Mouse (Mus musculus) neural tube, embryonic 12.5 days (tissue): ENCODE data around the gene Ccl17. TPM values are rescaled to one million over a fixed set of nuclear protein-coding genes. Genes with fewer than 3 reads are reported as not detected.

Experiments
- ATAC-seq: fragments of 200-750 bp; cut with Nextera tagmentation; 2 replicates; pipeline ENCODE4 v1.8.0; 2017; ENCODE audit warnings: low read depth, mild to moderate bottlenecking, moderate TSS enrichment, moderate library complexity; ENCODE audit not compliant: low FRiP score
- H3K27ac ChIP-seq: fragments of 300-500 bp; sonication (generic); 2 replicates; pipeline ENCODE4 v1.5.1; 2016
- H3K27me3 ChIP-seq: fragments of 300-500 bp; sonication (generic); replicated peaks from 2 replicates; pipeline ENCODE4 v1.6.1; 2016; ENCODE audit warnings: mild to moderate bottlenecking
- H3K36me3 ChIP-seq: fragments of 300-500 bp; sonication (generic); 2 replicates; pipeline ENCODE4 v1.6.1; 2016; ENCODE audit warnings: mild to moderate bottlenecking
- H3K4me1 ChIP-seq: fragments of 300-500 bp; sonication (generic); 2 replicates; pipeline ENCODE4 v1.6.1; 2016
- H3K4me2 ChIP-seq: fragments of 300-500 bp; sonication (generic); replicated peaks from 2 replicates; pipeline ENCODE4 v1.6.1; 2016; ENCODE audit warnings: mild to moderate bottlenecking
- H3K4me3 ChIP-seq: fragments of 300-500 bp; sonication (generic); 2 replicates; pipeline ENCODE4 v1.5.1; 2016
- H3K9ac ChIP-seq: fragments of 300-500 bp; sonication (generic); 2 replicates; pipeline ENCODE4 v1.6.1; 2016; ENCODE audit warnings: mild to moderate bottlenecking
- H3K9me3 ChIP-seq: fragments of 300-500 bp; sonication (generic); 2 replicates; pipeline ENCODE4 v1.6.1; 2016; ENCODE audit warnings: mild to moderate bottlenecking
- WGBS: fragments of 180-500 bp; shearing (Covaris S2); methylation state at CpG from one replicate; pipeline ENCODE4 v1.1.7; 2016; 5-methylcytosine and 5-hydroxymethylcytosine counted together
- polyA plus RNA-seq: library from polyadenylated mRNA; unstranded; fragments of >200 nt; fragmentation: Nextera tagmentation; extraction: Ambion mirVana; gene quantifications from 2 replicates; pipeline ENCODE4 v1.2.1, GENCODE M21; 2016

Gene Ccl17
- polyA plus RNA-seq, 1 experiment from 2014 or later = not detected

DNA sequence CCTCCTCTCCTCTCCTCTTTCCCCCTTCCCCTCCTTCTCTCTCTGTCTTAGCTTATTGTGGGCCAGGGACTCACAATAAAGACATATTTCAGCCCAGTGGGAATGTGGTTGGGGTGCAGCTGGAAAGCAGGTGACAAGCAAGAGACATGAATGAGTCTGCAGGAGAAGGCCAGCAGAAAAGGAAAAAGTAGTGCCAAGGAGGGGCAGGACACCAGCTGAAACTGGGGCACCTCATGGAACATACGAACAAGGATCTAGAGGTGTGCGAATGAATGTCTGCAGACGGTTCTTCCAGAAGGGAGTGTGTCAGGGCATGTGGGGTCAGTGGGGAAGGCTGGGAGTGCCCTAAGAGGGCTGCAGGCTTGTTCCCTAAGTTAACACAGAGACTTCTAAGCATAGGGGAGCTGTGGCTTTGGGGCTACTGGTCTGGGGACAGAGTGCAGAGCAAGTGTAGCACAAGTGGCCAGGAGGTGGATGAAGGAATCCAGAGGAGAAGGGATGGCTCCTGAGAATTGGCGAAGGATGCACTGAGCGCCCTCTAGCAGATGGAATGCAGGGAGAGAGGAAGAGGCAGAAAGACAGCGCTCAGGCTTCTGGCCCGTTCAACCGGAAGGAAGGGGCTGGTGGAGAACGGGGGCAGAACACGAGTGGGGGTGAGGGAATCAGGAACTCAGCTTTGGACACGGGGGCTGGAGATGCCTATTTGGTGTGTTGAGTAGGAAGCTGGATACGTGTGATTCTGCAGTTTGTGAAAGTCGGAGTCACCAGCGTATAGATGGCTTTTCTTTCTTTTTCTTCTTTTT is 8.8 kb upstream of the Ccl17 start:
- no peaks in the 10 kb centered on the region for H3K9me3 ChIP-seq
- H3K9ac ChIP-seq = no peak overlapping the region
- H3K4me3 ChIP-seq = no peak overlapping the region
- 53% methylated on average over 14 of the region's 14 CpGs for WGBS
- H3K4me1 ChIP-seq = no peaks in the 10 kb centered on the region; the same call in 1 of the 2 replicates
- no peak for ATAC-seq
- H3K4me2 ChIP-seq = peak overlapping the region; percentile 22; the same call in 1 of the 2 replicates
- H3K27me3 ChIP-seq = no peaks in the 10 kb centered on the region
- H3K36me3 ChIP-seq = no peaks in the 10 kb centered on the region
- no peak overlapping the region for H3K27ac ChIP-seq

DNA sequence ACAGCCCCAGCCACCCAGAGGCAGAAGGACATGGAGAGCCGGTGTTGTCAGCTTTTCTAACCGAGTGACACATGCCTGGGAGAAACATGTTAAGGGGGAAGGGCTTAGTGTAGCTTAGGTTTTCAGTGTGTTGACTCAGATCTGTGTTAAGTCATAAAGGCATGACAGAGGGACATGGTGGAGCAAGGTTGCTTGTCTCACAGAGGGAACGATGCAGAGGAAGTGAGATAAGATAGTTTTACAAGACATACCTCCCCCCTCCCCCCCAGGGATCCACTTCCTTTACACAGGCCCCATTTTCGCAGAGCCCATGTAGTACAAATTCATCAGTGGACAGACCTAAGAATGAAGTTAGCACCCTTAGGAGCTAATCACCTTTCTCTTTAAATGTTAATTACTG is 7.9 kb upstream of the Ccl17 start:
- Histone ChIP-seq H3K27ac (no peak overlapping the region), H3K4me3 (no peak overlapping the region), H3K27me3 (no peaks in the 10 kb centered on the region), H3K9me3 (no peaks in the 10 kb centered on the region), H3K4me2 (no peak overlapping the region), H3K4me1 (no peaks in the 10 kb centered on the region; the same call in 1 of the 2 replicates), H3K9ac (no peak overlapping the region), H3K36me3 (no peaks in the 10 kb centered on the region)
- WGBS = 85% methylated on average over 4 of the region's 4 CpGs
- ATAC-seq = no peak

DNA sequence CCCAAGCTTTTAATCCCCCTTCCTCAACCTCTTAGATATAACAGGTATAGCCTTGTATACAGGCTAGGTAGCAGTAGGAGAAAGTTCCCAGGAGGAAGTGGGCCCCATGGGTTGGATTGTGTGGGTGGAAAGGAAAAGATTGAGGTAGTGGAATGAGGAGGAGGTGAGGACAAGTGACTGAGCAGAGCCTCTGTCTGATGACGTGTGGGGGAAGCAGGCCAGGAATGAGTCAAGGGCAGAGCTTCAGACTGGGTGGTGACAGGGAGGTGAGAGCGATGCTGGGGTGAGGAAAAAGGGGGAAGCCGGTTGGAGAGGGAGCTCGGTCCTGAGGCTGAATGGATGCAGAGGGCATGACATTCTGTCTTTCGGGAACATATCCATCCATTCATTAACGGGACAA is 6.7 kb upstream of the Ccl17 start:
- WGBS = 73% methylated on average over 6 of the region's 6 CpGs
- Histone ChIP-seq H3K4me2 (no peak overlapping the region), H3K9me3 (no peaks in the 10 kb centered on the region)

DNA sequence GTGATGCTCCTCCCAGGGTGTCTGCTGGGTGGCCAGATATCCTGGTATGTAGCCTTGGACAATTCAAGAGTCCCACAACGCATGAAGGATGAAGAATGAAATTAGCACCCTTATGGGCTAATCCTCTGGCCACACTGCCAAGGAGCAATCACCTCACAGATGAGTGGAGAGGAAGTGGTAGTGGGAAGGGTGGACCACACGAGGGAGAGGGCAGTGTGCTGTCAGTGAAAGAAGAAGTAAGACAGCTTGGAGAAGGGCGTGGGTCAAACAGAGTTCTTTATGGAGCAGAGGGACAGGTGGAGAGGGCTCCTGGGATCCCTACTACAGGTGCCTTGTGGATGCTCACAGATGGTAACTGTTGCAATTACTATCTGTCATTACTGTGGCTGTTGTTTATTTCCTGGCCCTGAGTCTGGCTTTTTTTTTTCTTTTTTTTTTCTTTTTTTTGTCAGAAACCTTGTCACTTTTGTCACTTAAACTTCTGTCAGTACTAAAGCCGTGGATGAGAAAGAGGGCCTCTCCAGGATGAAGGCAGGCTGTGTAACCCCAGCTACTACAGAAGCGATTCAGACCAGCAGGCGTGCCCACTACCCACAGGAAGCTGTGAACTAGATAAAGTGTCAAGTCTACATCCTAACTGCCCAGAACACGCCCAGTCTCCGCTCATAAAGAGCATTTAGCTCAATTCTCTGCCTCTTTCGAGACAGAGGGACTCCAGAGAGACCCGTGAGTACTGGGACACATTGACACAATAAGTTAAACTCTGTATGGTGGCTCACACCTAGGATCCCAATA is 5.5 kb upstream of the Ccl17 start:
- Histone ChIP-seq H3K4me1 (no peaks in the 10 kb centered on the region; the same call in 1 of the 2 replicates), H3K9me3 (no peaks in the 10 kb centered on the region), H3K27me3 (no peaks in the 10 kb centered on the region), H3K4me2 (no peak overlapping the region), H3K9ac (no peak overlapping the region), H3K36me3 (no peaks in the 10 kb centered on the region), H3K4me3 (no peak overlapping the region), H3K27ac (no peak overlapping the region)
- no peak for ATAC-seq
- whole genome bisulfite sequencing = 73% methylated on average over 10 of the region's 10 CpGs

More for the DNA sequence above, 6.7 kb upstream of the Ccl17 start:
- ATAC-seq = no peak
- no peak overlapping the region for H3K27ac ChIP-seq
- H3K36me3 ChIP-seq = no peaks in the 10 kb centered on the region
- no peaks in the 10 kb centered on the region for H3K27me3 ChIP-seq
- no peak overlapping the region for H3K9ac ChIP-seq
- H3K4me3 ChIP-seq = no peak overlapping the region
- no peaks in the 10 kb centered on the region; the same call in 1 of the 2 replicates for H3K4me1 ChIP-seq

DNA sequence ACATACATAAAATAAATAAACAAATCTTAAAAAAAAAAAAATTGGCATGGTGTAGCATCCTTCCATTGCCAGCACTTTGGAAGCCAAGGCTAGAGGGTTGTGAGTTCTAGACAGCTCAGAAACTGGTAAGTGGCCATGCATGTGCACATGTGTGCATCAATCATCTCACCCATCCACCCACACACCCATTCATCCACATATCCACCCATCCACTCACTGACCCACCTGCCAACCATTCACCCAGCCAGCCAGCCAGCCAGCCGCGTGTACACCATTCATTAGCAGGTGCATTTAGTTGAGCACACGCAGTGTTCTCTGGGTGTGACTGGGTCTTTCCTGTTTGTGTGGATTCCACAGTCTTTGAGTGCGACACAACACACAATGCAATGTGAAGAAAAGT is 4.4 kb upstream of the Ccl17 start:
- WGBS = 50% methylated on average over 4 of the region's 4 CpGs
- ATAC-seq = no peak
- no peaks in the 10 kb centered on the region; the same call in 1 of the 2 replicates for H3K4me1 ChIP-seq

DNA sequence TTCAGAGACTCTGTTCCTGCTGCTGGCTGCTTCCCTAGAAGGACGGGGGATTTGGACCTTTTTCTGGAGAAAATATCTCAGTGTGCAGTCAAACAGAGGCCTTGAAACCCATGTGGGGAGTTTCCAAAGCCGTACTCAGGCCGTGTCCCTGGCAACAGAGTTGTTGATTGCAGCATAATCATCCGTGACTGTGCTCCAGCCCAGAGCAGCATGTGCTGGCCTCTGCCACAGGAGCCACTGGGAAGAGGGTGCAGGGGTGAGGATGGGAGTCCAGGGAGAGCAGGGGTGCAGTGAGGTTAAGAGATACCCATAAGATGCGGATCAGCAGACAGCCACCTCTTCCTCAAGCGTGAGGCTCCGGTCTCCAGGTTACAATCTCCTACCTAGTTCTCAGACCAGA is 2.7 kb upstream of the Ccl17 start:
- Histone ChIP-seq H3K36me3 (no peaks in the 10 kb centered on the region), H3K4me2 (no peak overlapping the region), H3K4me3 (no peak overlapping the region), H3K27me3 (no peaks in the 10 kb centered on the region), H3K27ac (no peak overlapping the region), H3K9me3 (no peaks in the 10 kb centered on the region), H3K4me1 (peaks cover 3% of the 10 kb centered on the region; the same call in 1 of the 2 replicates), H3K9ac (no peak overlapping the region)
- ATAC-seq = no peak
- WGBS = 53% methylated on average over 7 of the region's 7 CpGs

More for the DNA sequence above, 4.4 kb upstream of the Ccl17 start:
- Histone ChIP-seq H3K4me2 (no peak overlapping the region), H3K36me3 (no peaks in the 10 kb centered on the region), H3K27me3 (no peaks in the 10 kb centered on the region), H3K4me3 (no peak overlapping the region), H3K9ac (no peak overlapping the region), H3K27ac (no peak overlapping the region), H3K9me3 (no peaks in the 10 kb centered on the region)

DNA sequence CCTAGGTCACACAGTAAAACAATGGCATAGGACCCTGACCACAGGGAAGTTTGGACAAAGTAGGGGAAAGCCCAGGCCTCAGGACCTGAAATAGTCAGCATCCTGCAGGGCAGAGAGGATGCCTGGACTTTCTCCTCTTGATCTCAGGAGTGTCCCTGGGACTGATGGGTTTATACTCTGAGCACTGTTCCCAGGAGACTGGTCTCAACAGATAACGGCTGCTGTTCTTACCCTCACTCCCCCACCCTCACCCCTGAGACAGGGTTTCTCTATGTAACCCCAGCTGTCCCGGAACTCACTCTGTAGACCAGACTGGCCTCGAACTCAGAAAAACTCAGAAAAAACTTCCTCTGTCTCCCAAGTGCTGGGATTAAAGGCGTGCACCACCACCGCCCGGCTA is 1.9 kb upstream of the Ccl17 start:
- H3K36me3 ChIP-seq = no peaks in the 10 kb centered on the region
- WGBS = 88% methylated on average over 6 of the region's 6 CpGs
- H3K4me1 ChIP-seq = peaks cover 5% of the 10 kb centered on the region; the same call in 1 of the 2 replicates
- H3K4me2 ChIP-seq = no peak overlapping the region
- H3K27ac ChIP-seq = no peak overlapping the region
- no peak overlapping the region for H3K9ac ChIP-seq
- H3K27me3 ChIP-seq = no peaks in the 10 kb centered on the region
- no peak for ATAC-seq
- no peak overlapping the region for H3K4me3 ChIP-seq
- H3K9me3 ChIP-seq = no peaks in the 10 kb centered on the region

DNA sequence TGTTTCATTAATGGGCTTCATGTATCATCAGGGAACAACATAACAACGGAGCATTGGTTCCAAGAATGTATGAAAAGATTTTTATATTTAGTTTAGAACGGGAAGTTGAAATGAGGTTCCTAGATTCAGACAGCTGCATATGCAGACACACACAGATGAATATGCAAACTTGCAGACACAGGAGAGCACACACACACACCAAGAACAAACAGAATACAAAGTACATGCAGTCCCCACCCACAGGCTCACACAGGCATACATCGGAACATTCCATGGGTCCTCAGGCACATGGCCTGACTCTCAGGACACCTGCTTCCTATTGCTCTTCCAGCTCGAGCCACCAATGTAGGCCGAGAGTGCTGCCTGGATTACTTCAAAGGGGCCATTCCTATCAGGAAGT is 602 bp downstream of the Ccl17 start:
- peaks cover 5% of the 10 kb centered on the region; the same call in 1 of the 2 replicates for H3K4me1 ChIP-seq
- H3K36me3 ChIP-seq = no peaks in the 10 kb centered on the region
- no peaks in the 10 kb centered on the region for H3K27me3 ChIP-seq
- no peak overlapping the region for H3K9ac ChIP-seq
- no peak overlapping the region for H3K27ac ChIP-seq
- no peak overlapping the region for H3K4me2 ChIP-seq
- H3K4me3 ChIP-seq = no peak overlapping the region
- H3K9me3 ChIP-seq = no peaks in the 10 kb centered on the region
- ATAC-seq = no peak
- 83% methylated on average over 5 of the region's 5 CpGs for WGBS

DNA sequence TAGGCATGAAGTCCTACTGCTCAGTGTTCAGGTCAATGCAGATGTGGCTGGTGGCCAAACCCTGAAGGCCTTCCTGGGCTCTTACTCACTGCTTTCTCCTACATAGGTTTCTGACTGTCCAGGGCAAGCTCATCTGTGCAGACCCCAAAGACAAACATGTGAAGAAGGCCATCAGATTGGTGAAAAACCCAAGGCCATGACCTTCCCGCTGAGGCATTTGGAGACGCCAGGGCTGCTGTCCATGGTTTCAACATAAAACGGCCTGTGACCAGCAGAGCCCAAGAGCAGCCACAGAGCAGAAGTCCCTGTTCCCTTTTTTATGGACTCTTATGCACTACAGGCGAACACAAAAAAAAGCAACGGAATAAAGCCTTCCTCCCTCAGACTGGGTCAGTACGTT is 1.4 kb downstream of the Ccl17 start:
- 72% methylated on average over 6 of the region's 6 CpGs for WGBS
- Histone ChIP-seq H3K4me2 (no peak overlapping the region), H3K36me3 (no peaks in the 10 kb centered on the region), H3K9me3 (no peaks in the 10 kb centered on the region), H3K4me3 (no peak overlapping the region), H3K27me3 (no peaks in the 10 kb centered on the region), H3K27ac (no peak overlapping the region), H3K9ac (no peak overlapping the region), H3K4me1 (peaks cover 5% of the 10 kb centered on the region; the same call in 1 of the 2 replicates)
- ATAC-seq = no peak

DNA sequence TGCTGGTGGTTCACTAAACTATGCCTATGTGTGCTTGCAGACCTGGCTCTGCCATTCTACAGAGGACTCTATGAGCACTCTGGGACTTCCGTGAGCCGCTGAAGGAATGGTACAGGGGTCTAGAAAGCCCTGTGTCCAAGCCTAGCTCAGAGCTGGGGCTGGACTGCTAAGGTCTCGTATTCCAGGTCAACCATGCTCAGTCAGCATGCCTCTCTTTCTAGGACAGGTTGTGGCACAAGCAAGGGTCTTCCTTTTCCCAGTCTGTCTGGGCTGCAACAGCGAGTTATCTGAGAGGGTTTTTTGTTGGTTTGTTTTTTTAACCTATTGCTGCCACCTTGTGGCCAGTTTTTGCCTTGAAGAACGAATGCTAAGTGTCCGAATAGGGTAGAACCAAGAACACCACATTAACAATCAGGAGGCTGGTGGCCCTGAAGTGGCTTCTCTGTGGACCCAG is 2.4 kb downstream of the Ccl17 start:
- Histone ChIP-seq H3K27ac (no peak overlapping the region), H3K27me3 (no peaks in the 10 kb centered on the region), H3K9ac (no peak overlapping the region), H3K36me3 (no peaks in the 10 kb centered on the region), H3K9me3 (no peaks in the 10 kb centered on the region), H3K4me2 (peak overlapping the region; percentile 43), H3K4me1 (peaks cover 5% of the 10 kb centered on the region; the same call in 1 of the 2 replicates), H3K4me3 (no peak overlapping the region)
- peak; percentile 58 for ATAC-seq
- 30% methylated on average over 6 of the region's 6 CpGs for WGBS

DNA sequence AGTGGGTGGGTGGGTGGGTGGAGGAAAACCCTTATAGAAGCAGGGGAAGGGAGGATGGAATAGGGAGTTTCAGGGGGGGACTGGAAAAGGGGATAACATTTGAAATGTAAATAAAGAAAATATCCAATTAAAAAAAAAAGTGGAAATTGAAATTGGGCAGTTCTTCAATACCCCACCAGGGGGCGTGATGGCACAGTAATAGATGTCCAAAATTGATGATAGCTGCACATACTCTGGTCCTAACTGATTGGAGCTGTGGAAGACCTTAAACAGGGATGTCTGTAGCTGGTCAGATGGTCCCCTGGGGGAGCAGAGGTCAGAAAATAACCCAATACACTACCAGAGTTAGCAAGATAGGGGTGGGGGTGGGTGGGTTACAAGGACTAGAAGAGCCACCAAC is 4.3 kb downstream of the Ccl17 start:
- no peak overlapping the region for H3K4me2 ChIP-seq
- ATAC-seq = no peak

DNA sequence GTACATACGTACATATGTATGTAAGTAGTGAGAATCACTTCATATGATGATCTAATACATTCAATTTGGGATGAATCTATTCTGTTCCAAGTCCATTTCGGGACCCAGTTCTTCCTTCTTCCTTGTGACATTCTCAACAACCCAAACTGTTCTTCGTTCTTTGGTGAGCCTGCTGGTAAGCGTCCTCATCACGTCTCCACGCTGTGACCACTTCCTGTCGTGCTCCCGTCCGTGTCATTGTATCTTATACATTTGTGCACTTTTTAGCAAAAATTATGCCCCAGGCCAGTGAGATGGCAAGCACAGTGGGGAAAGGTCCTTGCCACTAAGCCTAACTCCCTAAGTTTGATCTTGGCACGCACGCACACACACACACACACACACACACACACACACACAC is 7.7 kb downstream of the Ccl17 start:
- H3K9ac ChIP-seq = no peak overlapping the region
- H3K27me3 ChIP-seq = no peaks in the 10 kb centered on the region
- no peak overlapping the region for H3K4me3 ChIP-seq
- no peak for ATAC-seq
- H3K9me3 ChIP-seq = no peaks in the 10 kb centered on the region
- H3K4me2 ChIP-seq = no peak overlapping the region
- WGBS = 93% methylated on average over 11 of the region's 11 CpGs
- H3K4me1 ChIP-seq = no peaks in the 10 kb centered on the region
- peaks cover 20% of the 10 kb centered on the region for H3K36me3 ChIP-seq
- H3K27ac ChIP-seq = no peak overlapping the region

More for the DNA sequence above, 4.3 kb downstream of the Ccl17 start:
- Histone ChIP-seq H3K27ac (no peak overlapping the region), H3K9ac (no peak overlapping the region), H3K27me3 (no peaks in the 10 kb centered on the region), H3K4me1 (peaks cover 5% of the 10 kb centered on the region; the same call in 1 of the 2 replicates), H3K36me3 (no peaks in the 10 kb centered on the region), H3K4me3 (no peak overlapping the region), H3K9me3 (no peaks in the 10 kb centered on the region)
- WGBS = 0% methylated on average over 1 of the region's 1 CpGs
